Mouse (Mus musculus) heart, adult 8-10 months (tissue): ENCODE data around the gene Trim50. TPM values are rescaled to one million over a fixed set of nuclear protein-coding genes. Genes with fewer than 3 reads are reported as not detected.
"Not testable (repeated sequence)": the region's sequence is repeated elsewhere in the genome, so short reads cannot be mapped to it uniquely, and the experiment has no call there.

Experiments used
- DNase-seq: peaks from one replicate; pipeline ENCODE4 v3.0.0; 2022; ENCODE audit warnings: low spot score
- total RNA-seq, 4 experiments: library from RNA; stranded (reverse); gene quantifications; 2 replicates each; pipeline ENCODE4 v1.2.4; 2022

The Trim50 gene
- total RNA-seq, result under 1 TPM in 1 of 4 experiments, not detected in 3; 0.28 TPM

DNA sequence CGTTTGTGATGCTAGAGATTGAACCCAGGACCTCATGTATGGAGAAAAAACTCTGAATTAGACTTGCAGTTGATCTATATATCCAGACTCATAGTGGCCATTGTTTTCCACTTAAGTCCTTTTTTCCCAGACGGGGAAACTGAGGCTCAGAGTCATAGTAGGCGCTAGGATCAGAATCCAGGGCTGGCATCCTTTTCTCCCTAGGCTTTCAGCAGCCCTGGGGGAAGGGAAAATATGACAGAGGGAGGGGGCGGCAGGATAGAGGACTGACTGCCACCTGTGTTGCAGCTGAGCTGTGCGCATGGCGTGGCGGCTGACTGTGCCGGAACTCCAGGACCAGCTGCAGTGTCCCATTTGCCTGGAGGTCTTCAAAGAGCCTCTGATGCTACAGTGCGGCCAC lies at the start of gene Trim50:
Trim50 (plus strand) TSS at position 301 of the 400 bp plus-strand sequence.
- DNase-seq, result no peak

DNA sequence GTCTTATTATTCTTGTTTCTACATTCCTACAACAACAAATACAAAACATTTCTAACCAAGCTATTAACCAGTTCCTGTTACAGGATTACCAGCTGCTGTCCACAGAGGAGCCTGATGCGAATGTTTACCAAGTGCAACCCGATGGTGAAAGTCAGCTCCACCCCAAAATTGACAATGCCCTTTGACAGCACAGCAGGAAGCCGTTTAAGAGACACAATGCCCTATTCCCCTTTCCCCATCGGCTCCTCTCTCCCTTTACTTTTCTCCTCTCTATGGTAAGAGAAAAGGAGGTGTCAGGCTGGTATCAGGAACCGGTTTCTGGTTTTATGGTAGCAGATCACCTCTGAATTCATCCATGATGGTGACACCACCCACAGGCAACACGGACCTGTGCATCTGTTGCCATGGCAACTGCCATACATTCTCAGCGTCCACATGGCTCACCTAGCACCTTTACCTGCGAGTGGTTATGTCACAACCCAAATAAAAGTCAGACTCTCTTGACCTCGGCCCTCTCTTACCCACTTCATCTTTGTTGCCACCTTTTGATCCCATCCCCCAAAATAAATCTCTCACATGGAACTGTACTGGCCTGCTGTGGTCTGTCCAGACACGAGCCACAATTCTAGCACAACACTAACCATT lies 46.7 kb upstream of the Trim50 start:
- DNase-seq, result no peak

DNA sequence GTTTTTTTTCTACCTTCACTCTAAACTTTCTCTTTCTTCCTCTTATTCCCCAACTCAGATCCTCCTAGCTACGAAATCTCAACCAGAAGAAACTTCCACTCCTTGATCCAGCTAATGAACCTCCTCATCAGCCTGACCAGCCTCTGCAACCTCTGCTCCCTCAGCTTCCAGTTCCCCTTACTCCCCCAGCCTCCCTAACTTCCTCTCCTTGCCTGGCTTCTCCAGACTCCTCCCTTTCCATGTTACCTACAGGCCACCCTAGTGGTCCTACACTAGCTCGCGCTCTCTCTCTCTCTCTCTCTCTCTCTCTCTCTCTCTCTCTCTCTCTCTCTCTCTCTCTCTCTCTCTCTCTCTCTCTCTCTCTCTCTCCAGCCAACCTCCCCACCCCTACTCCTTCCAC lies 36.9 kb upstream of the Trim50 start:
- DNase-seq, result no peak

DNA sequence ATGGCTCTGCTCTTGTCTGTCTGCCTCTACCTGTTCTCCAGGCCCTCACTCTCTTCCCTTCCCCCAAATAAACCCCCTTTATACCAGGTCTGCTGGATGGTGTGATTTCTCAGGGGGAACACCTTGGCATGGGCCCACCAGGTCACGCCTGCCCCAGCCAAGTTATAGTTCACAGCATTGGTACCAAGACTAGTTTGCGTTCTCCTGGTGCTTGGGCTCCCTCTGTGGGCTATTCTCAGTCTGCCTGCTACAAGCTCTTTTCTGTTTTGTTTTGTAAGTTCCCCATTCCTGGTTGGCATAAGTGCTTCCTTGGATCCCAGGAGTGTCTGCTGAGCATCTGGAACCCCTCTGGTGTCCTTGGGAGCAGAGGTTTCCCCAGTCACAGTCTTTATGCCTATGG lies 33.2 kb upstream of the Trim50 start:
- no peak for DNase-seq

DNA sequence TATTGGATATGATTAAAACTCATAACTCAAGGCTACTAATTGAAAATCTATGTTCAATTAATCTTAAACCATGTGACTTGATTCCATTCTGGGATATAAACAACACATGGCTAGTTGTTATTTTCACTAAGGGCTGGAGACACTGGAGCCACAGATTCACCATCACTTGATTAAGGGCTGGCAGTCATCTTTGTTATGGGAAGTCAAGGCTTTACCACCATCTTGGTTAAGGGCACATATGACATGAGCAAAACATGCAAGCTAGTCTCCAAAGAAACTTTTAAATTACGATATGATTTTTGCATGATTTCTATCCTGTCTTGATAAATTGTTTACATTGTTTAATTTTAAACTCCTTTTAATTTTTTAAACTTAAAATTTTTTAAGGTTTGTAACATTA lies 30.9 kb upstream of the Trim50 start:
- DNase-seq, result no peak

DNA sequence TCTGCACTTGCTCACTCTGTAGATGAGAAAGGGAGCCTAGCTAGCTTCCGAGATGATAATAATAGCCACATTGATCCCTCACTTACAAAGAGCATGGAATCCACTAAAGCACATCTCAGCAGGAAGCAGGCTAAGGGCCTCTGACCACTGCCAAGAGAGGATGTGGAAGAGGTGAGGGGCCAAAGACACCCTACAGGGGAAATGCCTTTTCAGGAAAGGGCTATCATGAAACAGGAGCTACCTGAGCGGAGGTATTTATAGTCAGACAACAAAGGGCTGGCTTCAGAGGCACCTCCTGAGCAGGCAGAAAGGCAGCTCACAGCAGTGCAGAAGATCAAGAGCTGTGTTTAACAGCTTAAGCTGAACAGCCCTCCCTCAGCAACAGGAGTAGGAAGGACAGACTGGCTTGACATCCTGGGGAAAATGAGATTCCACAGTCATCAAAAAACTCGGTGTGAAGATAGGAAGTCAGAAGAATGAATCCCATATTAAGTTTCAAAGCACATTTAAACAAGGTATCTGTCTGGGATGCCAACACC lies 26.9 kb upstream of the Trim50 start:
- no peak for DNase-seq

DNA sequence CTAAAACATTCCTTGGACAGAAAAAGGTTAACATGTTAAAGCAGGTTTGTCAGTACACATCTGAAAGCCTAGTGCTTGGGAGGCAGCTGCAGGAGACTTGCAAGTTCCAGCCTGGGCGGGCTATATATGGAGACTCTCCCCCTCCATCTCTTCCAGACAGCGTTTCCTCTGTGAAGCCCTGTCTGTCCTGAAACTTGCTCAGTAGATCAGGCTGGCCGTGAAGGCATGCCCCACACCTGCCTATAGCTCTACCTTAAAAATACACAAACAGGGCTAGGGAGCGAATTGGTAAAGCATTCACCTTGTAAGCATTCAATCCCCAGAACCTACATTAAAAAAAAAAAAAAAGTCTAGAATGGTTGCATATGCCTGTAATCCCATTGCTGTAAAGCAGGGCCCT lies 23.6 kb upstream of the Trim50 start:
- DNase-seq, result no peak

DNA sequence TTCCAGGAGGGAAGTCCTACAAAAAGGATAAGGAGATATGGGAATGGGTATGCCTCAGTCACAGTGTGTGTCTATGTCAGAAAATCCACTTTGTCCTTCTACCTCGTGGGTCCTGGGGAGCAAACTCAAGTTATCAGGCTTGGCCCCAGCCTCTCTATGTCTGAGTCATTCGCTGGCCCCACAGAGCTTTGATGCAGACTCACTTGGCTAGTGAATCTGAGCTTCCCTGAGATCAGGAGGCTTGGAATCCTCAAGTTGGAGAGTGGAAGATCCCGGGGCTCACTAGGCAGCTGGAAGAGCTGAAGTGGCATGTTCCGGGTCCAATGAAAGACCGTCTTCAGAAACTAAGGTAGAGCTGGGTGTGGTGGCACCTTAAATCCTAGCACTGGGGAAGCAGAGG lies 22.9 kb upstream of the Trim50 start:
- DNase-seq, result no peak

DNA sequence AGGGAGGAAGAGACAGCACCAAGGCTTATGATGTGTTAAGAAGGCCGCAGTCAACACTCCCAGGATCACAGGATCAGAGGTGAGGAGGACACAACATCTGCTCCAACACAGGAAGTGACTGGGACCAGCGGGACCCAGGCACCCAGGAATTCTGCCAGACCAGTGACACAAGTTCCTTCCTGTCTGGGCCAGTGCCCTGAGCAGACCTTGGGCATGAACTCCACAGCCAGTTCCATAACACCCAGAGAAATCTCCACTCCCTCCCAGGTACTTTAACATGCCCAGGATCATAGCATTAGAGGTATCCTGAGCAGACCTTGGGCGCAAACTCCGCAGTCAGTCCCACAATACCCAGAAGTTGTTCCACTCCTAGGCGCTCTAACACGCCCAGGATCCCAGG lies 21.9 kb upstream of the Trim50 start:
- DNase-seq, result no peak

DNA sequence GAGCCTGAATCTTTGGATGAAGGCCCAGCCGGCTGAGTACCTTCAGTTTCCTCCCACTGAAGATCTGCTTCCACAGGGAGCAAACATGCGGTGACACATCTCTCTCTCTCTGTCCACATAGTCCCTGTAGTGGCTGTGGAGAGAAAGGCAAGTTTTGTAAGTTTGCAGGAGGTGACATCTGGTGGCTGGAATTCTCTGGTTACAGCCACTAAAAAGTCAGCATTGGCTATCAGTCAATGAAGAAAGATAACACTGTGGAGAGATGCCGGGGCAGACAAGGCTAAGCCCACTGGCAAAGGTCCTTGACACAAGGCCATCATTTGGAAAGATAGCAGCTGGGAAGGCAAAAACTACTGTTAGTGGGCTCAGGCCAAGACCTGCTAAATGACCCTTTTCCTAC lies 15.5 kb upstream of the Trim50 start:
- no peak for DNase-seq

DNA sequence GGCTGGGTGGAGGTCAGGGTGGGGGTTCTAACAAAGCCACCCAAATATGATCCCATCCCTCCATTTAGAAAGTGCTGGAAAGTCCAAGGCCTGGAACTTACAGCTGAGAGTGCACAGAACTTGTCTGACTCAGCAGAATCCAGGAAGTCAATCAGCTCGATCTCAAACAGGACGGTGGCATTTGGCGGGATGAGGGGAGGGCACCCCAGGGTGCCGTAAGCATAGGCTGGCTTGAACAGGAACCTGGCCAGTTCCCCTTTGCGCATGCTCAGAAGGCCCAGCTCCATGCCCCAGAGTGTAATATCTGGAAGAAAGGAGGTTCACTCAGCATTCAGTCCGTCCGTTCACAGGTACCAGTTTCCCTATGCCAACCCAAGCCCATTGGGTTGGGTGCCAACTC lies 7.1 kb upstream of the Trim50 start:
- DNase-seq, result no peak

DNA sequence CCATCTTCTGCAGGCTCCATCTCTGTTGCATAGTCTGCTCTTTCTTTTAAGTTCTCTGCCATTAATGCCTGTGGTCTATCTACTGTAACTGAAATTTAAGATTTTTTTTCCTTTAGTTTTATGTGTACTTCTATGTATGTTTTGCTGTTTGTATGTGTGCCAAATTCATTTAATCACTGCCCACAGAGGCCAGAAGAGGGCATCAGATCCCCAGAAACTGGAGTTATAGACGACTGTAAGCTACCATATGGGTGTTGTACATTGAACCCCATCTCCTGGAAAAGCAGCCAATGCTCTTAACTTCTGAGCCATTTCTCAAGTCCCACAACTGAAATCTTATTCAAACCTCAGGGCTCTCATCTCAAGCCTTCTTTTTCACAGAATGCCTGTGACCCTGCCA lies 6.7 kb upstream of the Trim50 start:
- no peak for DNase-seq

DNA sequence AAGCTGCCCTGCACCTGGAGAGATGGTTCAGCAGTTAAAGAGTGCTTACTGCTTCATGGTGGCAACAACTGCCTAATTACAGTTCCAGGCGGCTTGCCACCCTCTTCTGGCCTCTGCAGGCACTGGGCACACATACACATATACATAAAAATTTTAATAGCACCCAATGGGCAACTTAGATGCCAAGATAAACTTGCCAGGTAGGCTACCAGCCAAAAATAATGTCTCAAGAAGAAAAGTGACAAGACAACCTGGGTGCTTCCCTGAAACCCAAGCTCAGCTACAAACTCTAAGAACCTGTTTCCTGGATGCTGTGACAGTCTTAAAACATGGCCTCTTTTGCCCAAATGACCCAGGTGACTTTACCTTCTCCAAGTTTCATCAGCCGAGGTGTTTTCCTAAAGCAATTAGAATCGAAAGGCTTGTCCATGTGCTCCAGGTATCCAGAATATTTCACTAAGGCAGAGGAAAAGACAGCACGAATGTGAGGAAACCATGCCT lies 5.5 kb upstream of the Trim50 start:
- DNase-seq, result no peak

DNA sequence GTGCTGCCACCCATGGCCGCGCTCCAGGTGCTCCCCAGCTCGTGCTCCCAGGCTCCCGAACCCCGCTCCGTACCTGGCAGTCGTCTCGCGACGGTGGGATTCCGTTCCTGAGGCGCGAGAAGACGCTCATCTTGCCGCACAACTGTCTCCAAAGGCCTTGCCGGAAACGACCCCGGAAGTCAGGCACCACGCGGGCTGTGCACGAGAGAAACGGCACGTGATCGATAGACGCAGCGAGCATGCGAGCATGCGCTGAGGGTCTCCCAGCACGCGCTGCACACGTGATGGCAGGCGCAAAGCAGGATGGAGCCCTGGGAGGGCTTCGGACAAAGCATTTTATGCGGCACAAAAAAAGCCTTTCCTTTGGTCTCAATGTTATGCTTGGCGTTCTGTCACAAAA lies 3.2 kb upstream of the Trim50 start, which contains the start of gene Fkbp6:
Fkbp6 (minus strand) TSS at position 183 of the 400 bp plus-strand sequence.
- DNase-seq, result no peak

DNA sequence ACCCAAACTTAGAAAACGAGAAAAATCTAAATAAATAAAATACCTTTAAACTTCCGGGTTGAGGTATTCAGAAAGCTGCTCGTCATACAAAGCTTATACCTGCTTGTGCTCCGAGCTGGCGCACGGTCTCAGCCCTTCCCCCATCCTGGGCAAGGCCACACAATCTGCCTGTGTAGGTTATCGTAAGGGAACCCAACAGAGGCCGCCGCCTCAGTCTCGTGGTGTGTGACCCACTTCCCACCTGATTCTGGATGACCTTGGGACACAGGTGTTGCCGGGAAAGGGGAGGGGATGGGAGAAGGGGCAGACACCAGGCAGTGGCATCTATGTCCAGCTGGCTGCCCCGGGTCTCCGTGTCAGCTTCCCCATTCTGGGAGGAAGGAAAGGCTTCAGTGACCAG lies 1.5 kb upstream of the Trim50 start:
- DNase-seq, result no peak

DNA sequence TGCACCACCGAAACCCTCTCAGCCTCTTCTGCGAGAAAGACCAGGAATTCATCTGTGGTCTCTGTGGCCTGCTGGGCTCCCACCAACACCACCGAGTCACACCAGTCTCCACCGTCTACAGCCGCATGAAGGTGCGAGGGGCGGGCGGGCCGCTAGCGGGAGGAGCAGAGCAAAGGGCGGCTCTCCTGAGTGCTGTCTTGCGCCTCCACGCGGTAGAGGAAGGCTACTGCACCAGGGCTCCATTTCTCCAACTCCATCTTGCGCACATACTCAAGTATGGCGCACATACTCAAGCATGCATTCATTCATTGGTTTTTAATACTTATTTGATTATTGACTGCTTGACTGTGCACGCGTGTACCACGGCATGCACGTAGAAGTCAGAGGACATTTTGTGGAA lies 469 bp downstream of the Trim50 start:
- no peak for DNase-seq

DNA sequence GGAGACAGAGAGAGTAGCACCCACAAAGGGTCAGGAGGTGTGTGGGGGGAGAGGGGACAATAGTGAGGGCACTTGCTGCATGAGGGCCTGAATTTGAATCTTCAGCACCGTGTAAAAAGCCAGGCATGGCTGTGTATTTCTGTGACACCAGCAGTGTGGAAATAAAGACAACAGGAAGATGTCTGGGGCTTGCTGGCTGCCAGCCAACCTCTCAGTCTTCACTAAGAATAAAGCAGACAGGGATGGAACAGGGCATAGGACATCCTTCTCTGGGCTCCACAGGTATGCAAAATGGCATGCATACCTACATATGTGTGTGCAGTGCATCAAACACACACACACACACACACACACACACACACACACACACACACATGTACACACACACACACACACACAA lies 3.0 kb downstream of the Trim50 start:
- DNase-seq, result no peak

DNA sequence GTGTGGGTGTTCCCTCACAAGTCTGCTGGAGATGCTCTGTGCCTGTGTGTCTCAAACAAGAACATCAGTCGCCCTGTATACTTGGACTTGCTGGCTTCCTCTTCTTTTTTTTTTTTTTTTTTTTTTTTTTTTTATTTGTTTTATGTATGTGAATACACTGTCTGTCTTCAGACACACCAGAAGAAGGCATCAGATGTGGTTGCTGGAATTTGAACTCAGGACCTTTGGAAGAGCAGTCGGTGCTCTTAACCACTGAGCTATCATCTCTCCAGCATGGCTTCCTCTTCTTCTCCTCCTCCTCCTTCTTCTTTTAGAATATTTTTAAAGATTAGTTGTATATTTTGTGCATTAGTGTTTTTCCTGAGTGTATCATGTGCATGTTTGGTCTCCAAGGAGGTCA lies 4.5 kb downstream of the Trim50 start:
- DNase-seq, result peak; percentile 38

DNA sequence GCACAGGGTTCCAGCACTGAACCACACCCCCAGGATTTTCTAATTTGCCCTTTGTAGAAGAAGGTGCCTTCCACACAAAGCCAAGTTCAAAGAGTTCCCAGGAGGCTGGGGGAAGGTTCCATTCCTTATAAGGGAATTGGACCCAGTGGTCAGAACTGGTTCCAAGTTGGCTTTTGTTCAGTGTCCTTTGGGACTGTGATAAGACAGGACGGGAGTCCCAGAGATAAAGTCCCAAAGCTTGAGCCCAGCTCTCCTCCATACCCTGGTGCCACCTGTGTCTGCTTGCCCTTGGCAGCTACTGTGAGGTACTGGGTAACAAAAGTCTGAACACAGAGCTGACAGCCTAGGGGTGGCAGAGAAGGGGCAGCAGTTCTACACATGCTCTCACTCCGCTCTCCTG lies 6.7 kb downstream of the Trim50 start:
- peak; percentile 73 for DNase-seq

DNA sequence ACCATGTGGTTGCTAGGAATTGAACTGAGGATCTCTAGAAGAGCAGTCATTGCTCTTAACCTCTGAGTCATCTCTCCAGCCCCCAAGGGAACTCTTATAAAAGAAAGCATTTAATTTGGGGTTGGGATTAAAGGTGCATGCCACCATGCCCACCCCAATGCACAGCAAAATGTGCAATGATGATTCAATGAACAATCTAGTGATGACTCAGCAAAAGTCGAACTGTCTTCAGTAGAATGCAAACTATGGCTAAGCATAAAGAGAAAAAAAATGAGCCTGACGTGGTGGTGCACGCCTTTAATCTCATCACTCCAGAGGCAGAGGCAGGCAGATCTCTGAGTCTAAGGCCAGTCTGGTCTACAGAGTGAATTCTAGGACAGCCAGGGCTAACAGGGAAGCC lies 9.5 kb downstream of the Trim50 start:
- DNase-seq, result no peak

DNA sequence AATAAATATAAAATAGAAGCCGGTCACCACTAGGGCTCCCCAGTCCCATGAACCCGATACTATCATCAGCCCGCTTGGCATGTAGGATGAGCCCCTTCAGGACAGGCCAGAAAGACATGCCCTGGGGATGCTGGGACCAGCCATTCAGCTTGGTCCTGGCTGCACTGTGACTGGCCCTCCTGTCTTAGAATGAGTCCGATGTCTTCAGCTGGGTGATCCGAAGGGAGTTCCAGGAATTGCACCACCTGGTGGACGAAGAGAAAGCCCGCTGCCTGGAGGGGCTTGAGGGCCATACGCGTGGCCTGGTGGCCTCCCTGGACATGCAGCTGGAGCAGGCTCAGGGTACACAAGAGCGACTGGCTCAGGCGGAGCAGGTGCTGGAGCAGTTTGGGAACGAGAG lies 10.4 kb downstream of the Trim50 start:
- DNase-seq, result no peak

DNA sequence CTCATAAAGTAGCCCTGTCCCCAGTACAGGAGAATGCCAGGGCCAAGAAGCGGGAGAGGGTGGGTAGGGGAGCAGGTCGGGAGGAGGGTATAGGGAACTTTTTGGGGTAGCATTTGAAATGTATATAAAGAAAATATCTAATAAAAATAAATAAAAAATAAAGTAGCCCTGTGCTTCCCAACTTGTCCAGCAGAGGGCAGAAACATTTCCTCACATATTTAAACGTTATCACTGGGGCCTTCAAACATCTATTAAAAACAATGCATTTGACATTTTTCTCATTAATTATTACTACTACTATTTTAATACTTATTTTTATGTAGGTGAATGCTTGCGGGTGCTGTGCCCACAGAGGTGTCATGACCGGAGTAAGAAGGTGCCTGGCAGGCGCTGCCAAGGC lies 14.7 kb downstream of the Trim50 start:
- peak; percentile 18 for DNase-seq

DNA sequence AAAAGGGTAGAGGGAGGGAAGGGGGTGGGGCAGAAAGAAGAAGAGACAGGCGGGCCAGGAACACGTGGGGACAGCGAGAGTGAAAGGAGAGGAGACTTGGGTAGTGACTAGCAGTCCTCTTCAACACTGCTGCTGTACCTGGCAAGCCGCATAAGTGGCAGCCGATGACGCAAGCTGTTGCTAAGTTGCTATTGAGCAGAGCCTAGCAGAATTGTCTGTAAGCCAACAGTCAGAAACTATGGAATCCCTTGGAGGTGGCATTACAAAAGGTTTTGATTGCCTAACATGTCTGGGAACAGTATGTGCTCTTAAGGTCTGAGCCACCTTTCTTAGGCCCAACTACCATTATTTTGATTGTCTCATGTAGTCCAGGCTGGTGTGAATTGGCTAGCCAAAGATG lies 15.2 kb downstream of the Trim50 start:
- no peak for DNase-seq

DNA sequence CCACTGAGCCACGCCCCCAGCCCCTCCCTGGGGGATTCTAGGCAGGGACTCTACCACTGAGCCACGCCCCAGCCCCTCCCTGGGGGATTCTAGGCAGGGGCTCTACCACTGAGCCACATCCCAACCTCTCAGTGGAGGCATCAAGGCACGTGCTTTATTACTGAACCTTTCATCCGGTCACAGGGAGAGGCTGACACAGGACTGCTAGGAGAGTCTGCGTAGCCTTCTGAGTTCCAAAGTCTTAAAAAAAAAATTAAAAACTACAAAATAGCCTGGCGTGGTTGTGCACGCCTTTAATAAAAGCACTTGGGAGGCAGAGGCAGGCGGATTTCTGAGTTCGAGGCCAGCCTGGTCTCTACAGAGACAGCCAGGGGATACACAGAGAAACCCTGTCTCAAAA lies 16.1 kb downstream of the Trim50 start:
- not testable (repeated sequence) for DNase-seq
